Mouse (Mus musculus) kidney, embryonic 16.5 days (tissue): Measurements from ENCODE around the gene Sf3b3. TPM values are rescaled to one million over a fixed set of nuclear protein-coding genes. Genes with fewer than 3 reads are reported as not detected.
A peak's percentile ranks its signal among the peaks of the same experiment; 100 is the strongest.

Experiments used
- ATAC-seq: fragments of 200-750 bp; cut with Nextera tagmentation; 2 replicates; pipeline ENCODE4 v1.8.0; 2017; ENCODE audit warnings: moderate TSS enrichment; ENCODE audit not compliant: low FRiP score, low TSS enrichment
- H3K27ac ChIP-seq: fragments of 300-500 bp; sonication (generic); 2 replicates; pipeline ENCODE4 v1.5.1; 2014; ENCODE audit warnings: low read length
- H3K27me3 ChIP-seq: fragments of 300-500 bp; sonication (generic); 2 replicates; pipeline ENCODE4 v1.6.1; 2014; ENCODE audit warnings: low read length, control low read depth, mixed read lengths; ENCODE audit not compliant: insufficient read depth
- H3K36me3 ChIP-seq: fragments of 300-500 bp; sonication (generic); 2 replicates; pipeline ENCODE4 v1.6.1; 2014; ENCODE audit warnings: low read length, control low read depth, mixed read lengths; ENCODE audit not compliant: insufficient read depth
- H3K4me1 ChIP-seq: fragments of 300-500 bp; sonication (generic); 2 replicates; pipeline ENCODE4 v1.6.1; 2014; ENCODE audit warnings: low read length, control low read depth, mixed read lengths; ENCODE audit not compliant: insufficient read depth
- H3K4me2 ChIP-seq: fragments of 300-500 bp; sonication (generic); replicated peaks from 2 replicates; pipeline ENCODE4 v1.6.1; 2014; ENCODE audit warnings: low read depth, low read length
- H3K4me3 ChIP-seq: fragments of 300-500 bp; sonication (generic); 2 replicates; pipeline ENCODE4 v1.5.1; 2014; ENCODE audit warnings: mild to moderate bottlenecking, low read length
- H3K9ac ChIP-seq: fragments of 300-500 bp; sonication (generic); replicated peaks from 2 replicates; pipeline ENCODE4 v1.6.1; 2014; ENCODE audit warnings: low read length
- H3K9me3 ChIP-seq: fragments of 300-500 bp; sonication (generic); 2 replicates; pipeline ENCODE4 v1.6.1; 2016; ENCODE audit warnings: low read length, control low read depth
- WGBS: fragments of 180-500 bp; shearing (Covaris S2); extraction: QIAGEN DNeasy Blood & Tissue Kit; methylation state at CpG from one replicate; pipeline ENCODE4 v1.1.7; 2014; 5-methylcytosine and 5-hydroxymethylcytosine counted together
- polyA plus RNA-seq: library from polyadenylated mRNA; unstranded; fragments of >200 nt; fragmentation: Nextera tagmentation; extraction: Ambion mirVana; gene quantifications from 2 replicates; pipeline ENCODE4 v1.2.1, GENCODE M21; 2015

Gene Sf3b3
- polyA plus RNA-seq, 1 experiment from 2014 or later = 175 TPM

DNA sequence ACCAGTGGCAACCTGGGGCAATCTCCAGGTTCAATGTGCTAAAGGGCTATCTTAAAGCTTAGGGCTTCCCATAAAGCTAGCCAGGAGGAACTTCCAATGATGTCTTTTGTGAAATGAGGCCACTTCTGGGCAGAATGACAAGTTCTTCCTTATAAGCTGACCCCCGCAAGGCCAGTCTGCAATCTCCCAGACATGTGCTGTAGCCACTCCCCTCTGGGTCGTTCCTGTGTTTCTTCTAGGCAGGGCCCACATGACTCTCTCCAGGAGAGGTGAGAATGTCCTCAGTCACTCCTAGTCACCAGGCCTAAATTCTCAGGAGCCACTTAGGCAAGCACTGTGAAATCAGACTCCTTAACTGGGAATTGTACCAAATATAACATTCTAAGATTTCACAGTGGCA, 36.8 kb downstream of the Sf3b3 start:
- Histone ChIP-seq H3K9ac (no peak overlapping the region), H3K9me3 (no peaks in the 10 kb centered on the region), H3K27me3 (no peaks in the 10 kb centered on the region), H3K4me1 (peaks cover 22% of the 10 kb centered on the region), H3K4me3 (no peak overlapping the region), H3K4me2 (no peak overlapping the region), H3K36me3 (peaks cover 54% of the 10 kb centered on the region), H3K27ac (peak overlapping the region; percentile 21; the same call in 1 of the 2 replicates)
- WGBS = 30% methylated on average over 2 of the region's 2 CpGs
- peak; percentile 37; the same call in 1 of the 2 replicates for ATAC-seq

DNA sequence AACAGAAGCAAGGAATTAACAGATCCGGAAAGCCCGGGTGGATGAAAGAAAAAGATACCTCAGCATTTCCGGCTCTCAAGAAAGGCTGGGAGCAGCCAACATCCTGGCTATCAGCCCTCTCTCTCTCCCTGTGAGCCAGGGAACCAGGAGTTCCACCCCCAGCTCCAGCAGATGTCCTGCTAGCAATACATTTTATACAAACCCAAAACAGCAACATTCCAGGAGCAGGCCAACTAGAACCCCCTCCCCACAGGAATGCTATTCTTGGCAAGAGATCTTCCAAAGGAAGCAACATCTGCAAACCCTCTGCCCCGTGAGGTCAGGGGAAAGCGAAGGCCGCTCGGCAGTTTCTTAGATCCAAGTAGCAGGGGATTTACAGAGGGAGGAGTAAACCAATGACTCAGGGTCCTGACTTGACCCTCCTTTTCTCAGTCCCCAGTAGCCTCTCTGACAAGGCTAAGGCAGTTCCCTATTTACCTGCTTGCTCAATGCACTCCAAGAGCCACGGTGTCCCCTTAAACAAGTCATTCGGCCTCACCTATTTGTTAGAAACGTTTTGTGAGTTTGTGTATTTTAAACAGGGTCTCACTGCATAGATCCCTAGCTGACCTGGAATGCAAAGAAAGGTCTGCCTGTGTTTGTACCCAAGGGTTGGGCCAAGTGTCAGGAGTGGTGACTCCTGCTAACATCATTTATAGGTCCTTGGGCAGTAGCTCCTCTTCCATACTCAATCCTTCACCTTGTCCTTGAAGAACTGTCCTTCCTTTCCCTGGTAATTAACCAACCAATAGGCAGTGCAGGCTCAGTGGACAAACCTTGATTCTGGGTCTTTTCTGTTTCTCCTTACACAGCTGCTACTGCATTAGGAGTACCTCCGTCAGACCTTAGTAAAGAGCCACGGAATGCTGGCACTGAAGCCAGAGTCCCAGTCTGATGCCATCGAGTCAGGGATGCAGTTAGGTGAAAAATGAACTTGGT, 37.8 kb downstream of the Sf3b3 start:
- 45% methylated on average over 13 of the region's 13 CpGs for WGBS
- H3K27me3 ChIP-seq = no peaks in the 10 kb centered on the region
- no peak overlapping the region for H3K9ac ChIP-seq
- H3K4me1 ChIP-seq = peaks cover 22% of the 10 kb centered on the region
- peak overlapping the region; percentile 74 for H3K27ac ChIP-seq
- H3K9me3 ChIP-seq = no peaks in the 10 kb centered on the region
- H3K36me3 ChIP-seq = peaks cover 44% of the 10 kb centered on the region
- no peak overlapping the region for H3K4me2 ChIP-seq
- ATAC-seq = peak; percentile 68; the same call in 1 of the 2 replicates
- H3K4me3 ChIP-seq = no peak overlapping the region

DNA sequence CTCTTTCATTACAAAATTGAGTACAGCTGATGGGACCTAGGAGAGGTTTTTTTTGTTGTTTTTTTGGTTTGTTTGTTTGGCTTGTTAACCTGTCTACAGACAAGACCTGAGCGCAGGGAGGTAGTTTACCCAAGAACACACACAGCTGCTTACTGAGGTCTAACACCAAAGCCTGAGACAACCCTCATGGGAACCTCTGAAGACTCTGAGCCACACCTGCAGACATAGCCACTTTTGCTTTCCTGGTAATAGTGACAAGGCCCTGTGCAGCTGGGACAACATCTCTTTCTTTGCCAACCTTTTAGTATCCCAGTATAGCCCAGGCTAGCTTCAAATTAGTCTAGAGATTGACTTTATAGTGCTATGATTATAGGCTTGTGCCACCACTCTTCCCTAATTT, 40.4 kb downstream of the Sf3b3 start:
- 87% methylated on average over 1 of the region's 1 CpGs for WGBS
- H3K9ac ChIP-seq = no peak overlapping the region
- H3K4me1 ChIP-seq = peaks cover 22% of the 10 kb centered on the region
- no peaks in the 10 kb centered on the region for H3K27me3 ChIP-seq
- no peaks in the 10 kb centered on the region for H3K9me3 ChIP-seq
- no peak overlapping the region for H3K4me2 ChIP-seq
- no peak overlapping the region for H3K4me3 ChIP-seq
- no peak overlapping the region for H3K27ac ChIP-seq
- peaks cover 17% of the 10 kb centered on the region for H3K36me3 ChIP-seq
- ATAC-seq = no peak

DNA sequence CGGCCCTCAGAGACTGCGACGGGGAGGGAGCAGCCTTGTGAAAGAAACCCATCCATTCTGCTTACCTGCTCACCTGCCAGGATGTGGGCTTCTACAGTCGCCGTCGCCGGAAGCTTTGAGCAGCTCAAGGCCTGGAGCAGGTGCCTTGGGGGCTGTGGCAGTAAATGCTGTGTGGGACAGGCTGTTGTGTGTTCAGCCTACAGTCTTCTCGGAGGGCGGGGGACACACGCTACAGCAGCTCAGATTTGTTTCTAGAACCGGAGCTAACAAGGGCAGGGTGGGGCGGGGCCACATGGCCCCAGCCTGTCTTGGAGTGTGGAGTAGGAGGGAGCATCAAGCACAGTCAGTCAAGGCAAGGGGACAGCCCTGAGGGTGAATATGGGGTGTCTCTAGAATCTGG, 40.9 kb downstream of the Sf3b3 start, which contains the start of gene Il34:
Gene Il34 (minus strand): TSS at position 256 of the 400 bp plus-strand sequence.
- Histone ChIP-seq H3K4me2 (peak within 1 kb of the TSS; percentile 39), H3K4me3 (no peak within 1 kb of the TSS), H3K36me3 (peaks cover 13% of the 10 kb centered on the region), H3K27ac (peak within 1 kb of the TSS; percentile 25; the same call in 1 of the 2 replicates), H3K9ac (peak within 1 kb of the TSS; percentile 36), H3K4me1 (peaks cover 22% of the 10 kb centered on the region), H3K27me3 (no peaks in the 10 kb centered on the region), H3K9me3 (no peaks in the 10 kb centered on the region)
- ATAC-seq = peak; percentile 39
- WGBS = 30% methylated on average over 12 of the region's 12 CpGs

DNA sequence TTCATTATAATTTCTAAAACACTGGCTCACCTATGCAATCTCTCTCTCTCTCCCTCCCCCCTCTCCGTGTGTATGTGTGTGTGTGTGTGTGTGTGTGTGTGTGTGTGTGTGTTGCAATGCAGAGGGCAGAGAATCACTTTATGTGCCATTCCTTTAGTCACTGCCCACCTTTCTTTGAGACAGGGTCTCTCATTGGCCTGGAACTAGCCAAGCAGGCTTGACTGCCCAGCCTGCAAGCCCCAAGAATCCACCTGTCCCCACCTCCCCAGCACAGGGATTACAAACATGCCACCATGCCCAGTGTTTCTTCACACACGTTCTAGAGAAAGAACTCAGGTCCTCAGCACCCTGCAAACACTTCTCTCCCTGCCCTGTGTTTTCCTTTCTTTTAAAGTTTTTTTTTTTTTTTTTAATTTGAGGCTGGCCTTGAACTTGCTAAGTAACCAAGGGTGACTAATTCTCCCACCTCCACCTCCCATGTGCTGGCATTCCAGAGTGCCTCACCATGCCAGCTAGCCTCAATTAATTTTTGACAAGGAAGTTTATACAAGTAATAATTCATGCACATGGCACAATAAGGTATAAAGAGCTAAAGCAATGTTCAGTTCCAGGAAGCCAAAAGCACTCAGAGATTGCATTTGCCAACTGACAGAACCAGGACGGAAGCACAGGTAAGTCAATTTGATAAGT, 41.6 kb downstream of the Sf3b3 start:
- Histone ChIP-seq H3K4me2 (no peak overlapping the region), H3K27ac (no peak overlapping the region), H3K9me3 (no peaks in the 10 kb centered on the region), H3K4me3 (no peak overlapping the region), H3K27me3 (no peaks in the 10 kb centered on the region), H3K36me3 (0 out of 2 replicates have a peak, but pooled peaks cover 7% of the 10 kb centered on the region), H3K4me1 (peaks cover 17% of the 10 kb centered on the region), H3K9ac (no peak overlapping the region)
- 38% methylated on average over 3 of the region's 3 CpGs for WGBS
- no peak for ATAC-seq

DNA sequence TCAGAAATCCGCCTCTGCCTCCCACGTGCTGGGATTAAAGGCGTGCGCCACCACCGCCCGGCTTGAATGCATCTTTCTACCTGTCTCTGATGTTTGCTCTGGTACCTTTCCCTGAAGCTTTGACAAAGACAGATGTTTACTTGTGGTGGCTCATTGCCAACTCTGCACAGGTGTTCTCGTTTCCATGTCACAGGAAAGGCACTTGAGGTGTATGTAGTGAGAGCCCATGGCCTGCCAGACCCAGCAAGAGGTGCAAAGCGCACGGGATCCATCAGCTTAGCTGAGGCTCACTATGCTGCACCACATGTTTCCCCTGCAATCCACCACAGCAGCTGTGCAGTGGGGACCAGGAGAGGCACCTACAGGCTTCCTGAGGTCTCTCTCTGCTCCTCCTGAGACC, 42.7 kb downstream of the Sf3b3 start:
- H3K27ac ChIP-seq = no peak overlapping the region
- WGBS = 83% methylated on average over 9 of the region's 9 CpGs
- H3K4me2 ChIP-seq = no peak overlapping the region

DNA sequence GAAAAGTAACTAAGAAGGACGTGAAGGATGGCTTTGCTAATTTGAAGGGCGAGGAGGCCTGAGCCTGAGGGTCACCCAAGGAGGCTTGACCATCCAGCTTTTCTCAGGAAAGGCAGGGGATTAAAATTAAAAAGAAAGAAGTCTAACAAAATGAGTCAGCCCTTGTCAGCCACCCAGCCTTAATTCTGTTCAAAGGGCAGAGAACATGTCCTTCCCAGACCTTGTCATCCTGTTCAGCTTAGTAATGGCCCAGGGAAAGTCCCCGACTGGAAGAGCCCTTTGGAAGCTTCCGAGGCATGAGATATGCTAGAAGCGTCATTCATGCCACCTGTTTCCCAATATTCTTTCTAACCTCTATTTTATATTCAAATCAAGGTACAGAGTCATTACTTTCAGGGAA, 43.6 kb downstream of the Sf3b3 start:
- no peaks in the 10 kb centered on the region for H3K36me3 ChIP-seq
- no peaks in the 10 kb centered on the region for H3K27me3 ChIP-seq
- H3K9me3 ChIP-seq = no peaks in the 10 kb centered on the region
- no peak overlapping the region for H3K4me2 ChIP-seq
- H3K4me3 ChIP-seq = no peak overlapping the region
- WGBS = 86% methylated on average over 5 of the region's 5 CpGs
- H3K9ac ChIP-seq = no peak overlapping the region
- ATAC-seq = no peak
- peaks cover 6% of the 10 kb centered on the region for H3K4me1 ChIP-seq
- no peak overlapping the region for H3K27ac ChIP-seq

More for the DNA sequence above, 42.7 kb downstream of the Sf3b3 start:
- H3K4me1 ChIP-seq = peaks cover 14% of the 10 kb centered on the region
- H3K9me3 ChIP-seq = no peaks in the 10 kb centered on the region
- H3K27me3 ChIP-seq = no peaks in the 10 kb centered on the region
- no peak overlapping the region for H3K4me3 ChIP-seq
- no peaks in the 10 kb centered on the region for H3K36me3 ChIP-seq
- H3K9ac ChIP-seq = no peak overlapping the region
- ATAC-seq = no peak

DNA sequence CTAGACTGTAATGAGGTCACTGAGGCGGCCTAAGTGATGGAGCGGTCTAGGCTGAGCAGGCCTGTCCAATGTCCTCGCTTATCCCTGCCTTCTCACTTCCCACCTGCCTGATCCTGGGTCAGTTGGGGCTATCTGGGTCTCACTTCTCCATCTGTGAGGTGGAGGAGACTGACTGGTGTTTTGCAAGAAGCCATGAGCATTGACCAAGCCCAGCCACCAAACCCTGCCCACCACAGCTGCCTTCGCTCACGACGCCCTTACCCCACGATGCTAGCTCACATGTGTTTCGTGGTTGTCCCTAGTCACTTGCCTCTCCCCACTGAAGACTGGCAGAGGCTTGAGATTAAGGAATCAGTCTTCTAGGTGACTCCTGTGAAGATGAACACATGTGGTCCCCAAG, 49.5 kb downstream of the Sf3b3 start:
- no peaks in the 10 kb centered on the region for H3K27me3 ChIP-seq
- H3K27ac ChIP-seq = no peak overlapping the region
- H3K36me3 ChIP-seq = no peaks in the 10 kb centered on the region
- no peak overlapping the region for H3K9ac ChIP-seq
- H3K4me1 ChIP-seq = peaks cover 15% of the 10 kb centered on the region; the same call in 1 of the 2 replicates
- ATAC-seq = no peak
- H3K9me3 ChIP-seq = peaks cover 4% of the 10 kb centered on the region
- 93% methylated on average over 8 of the region's 8 CpGs for WGBS
- H3K4me2 ChIP-seq = no peak overlapping the region
- no peak overlapping the region for H3K4me3 ChIP-seq

DNA sequence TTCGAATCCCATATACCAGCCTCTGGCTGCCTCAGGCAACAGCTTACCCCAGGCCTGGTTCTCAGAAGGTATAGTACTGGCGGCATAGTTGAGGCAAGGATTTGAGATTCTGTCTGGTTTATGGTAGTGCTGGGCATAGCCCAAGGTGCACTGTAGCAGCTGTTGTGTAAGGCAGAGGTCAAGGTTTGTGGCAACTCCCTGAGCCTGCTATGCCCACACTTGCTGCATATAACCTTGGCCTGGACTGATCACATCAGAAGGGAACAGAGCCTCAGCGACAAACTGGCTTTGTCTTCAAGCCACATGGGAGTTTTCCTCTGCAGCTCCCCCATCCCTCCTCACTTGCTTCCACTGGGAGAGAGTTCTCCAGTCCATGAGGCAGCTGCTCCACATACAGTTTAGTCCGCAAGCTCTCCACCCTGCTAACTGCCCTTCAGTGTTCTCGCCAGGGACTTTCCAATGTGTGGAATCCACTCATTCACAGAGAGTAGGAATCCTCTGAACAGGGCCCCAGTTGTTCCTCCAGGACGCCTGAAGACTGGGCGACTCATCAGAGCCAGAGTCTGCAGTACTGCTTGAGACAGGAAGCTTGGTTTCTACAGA, 52.1 kb downstream of the Sf3b3 start:
- no peak overlapping the region for H3K4me3 ChIP-seq
- 89% methylated on average over 7 of the region's 7 CpGs for WGBS
- peaks cover 4% of the 10 kb centered on the region for H3K9me3 ChIP-seq
- H3K36me3 ChIP-seq = no peaks in the 10 kb centered on the region
- no peak overlapping the region for H3K9ac ChIP-seq
- ATAC-seq = no peak
- H3K4me1 ChIP-seq = peaks cover 15% of the 10 kb centered on the region; the same call in 1 of the 2 replicates
- H3K4me2 ChIP-seq = no peak overlapping the region
- H3K27ac ChIP-seq = peak overlapping the region; percentile 37; the same call in 1 of the 2 replicates
- no peaks in the 10 kb centered on the region for H3K27me3 ChIP-seq
